Mouse (Mus musculus) forelimb bud, embryonic 11.5 days (tissue): Measurements from ENCODE around the gene Fus.
"Not testable (repeated sequence)": the region's sequence is repeated elsewhere in the genome, so short reads cannot be mapped to it uniquely, and the experiment has no call there.

Experiments
- DNase-seq: peaks from one replicate; pipeline ENCODE4 v3.0.0-alpha.2; 2012; ENCODE audit warnings: low read depth, low spot score

The Fus gene

DNA sequence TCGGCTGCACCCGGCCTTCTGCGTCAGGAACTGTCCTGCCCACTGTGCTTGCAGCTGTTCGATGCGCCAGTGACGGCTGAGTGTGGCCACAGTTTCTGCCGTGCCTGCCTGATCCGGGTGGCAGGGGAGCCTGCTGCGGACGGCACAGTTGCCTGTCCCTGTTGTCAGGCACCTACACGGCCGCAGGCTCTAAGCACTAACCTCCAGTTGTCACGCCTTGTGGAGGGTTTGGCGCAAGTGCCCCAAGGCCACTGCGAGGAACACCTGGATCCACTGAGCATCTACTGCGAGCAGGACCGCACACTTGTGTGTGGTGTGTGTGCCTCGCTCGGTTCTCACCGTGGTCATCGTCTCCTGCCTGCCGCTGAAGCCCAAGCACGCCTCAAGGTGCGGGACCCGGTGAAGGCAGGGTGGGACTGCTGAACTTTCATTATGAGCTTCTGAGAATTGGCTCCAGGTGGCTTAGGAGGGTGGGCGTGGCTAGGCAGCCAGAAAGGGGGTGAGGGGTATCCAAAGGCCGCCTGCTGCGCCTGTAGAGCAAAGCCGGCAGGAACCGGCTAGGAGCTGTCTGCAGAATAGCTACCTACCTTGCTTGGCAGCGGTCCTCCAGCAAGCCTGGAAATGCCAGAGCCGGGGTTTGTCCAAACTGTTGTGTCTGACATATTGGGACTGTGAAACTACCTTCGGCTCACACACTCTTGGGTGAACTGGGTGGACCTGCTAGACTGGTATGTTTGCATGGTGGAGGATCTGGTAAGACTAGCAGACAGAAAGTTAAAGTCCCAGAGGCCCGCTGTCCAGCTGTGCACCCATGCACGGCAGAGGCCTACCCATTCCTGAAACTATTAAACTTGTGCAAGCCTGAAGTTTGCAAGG lies 37.5 kb downstream of the Fus start:
- peak; percentile 59 for DNase-seq

- no peak for DNase-seq
Observed at GRCm38 (mm10) chr7:128006193-128006592, 38.9 kb downstream of the Fus start.

- no peak for DNase-seq
Observed at GRCm38 (mm10) chr7:128009715-128010340, 42.6 kb downstream of the Fus start.

DNA sequence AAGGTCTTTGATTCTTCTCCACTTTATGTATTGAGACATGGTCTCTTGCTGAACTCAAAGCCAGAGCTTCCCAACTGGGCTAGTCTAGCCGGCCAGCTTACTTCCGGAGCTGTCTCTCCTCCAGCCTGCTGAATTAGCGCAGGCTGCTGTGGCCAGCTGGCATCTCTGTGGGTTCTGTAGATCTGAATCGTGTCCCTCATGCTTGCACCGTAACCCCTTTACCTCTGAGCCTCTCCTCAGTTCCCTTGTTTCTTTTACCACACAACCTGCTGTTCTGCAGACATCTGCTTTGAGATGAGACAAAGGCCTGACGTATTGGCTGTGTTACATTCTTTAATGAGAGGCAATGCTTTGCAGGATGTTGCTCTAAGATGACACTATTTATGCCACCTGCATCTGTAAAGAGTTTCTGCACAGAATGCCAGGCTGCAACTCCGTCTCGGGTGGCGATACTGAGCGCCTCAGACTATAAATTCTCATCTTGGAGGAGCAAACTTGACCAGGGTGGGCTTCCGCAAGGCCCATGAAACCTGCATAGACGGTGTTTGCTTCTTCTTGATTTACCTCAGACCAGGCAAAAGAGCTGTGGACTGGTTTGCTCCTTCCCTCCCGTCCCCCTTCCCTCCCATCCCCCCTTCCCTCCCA lies 45.0 kb downstream of the Fus start:
- DNase-seq = no peak

GRCm38 (mm10) chr7:128013116-128013515 lies 45.9 kb downstream of the Fus start:
- no peak for DNase-seq

- not testable (repeated sequence) for DNase-seq
Observed at GRCm38 (mm10) chr7:128016134-128016533, 48.9 kb downstream of the Fus start.

DNA sequence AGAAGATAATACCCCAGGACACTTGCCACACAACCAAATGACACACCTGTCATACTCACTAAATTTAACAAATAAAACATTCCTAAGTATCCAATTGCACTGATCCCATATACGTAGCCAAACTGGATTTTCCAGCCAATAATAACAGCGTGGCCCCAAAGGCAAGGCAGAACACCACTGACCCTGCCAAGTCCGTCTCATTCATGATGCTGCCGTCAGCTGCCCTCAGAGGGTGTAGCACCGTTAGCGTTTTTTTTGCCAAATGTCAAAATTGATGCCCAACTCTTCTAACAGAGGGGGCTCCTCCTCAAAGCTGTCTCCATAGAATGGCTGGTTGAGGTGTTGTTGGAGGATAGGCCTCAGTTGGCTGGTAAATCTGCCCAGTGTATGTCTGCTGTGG lies 49.4 kb downstream of the Fus start:
- DNase-seq = no peak

DNA sequence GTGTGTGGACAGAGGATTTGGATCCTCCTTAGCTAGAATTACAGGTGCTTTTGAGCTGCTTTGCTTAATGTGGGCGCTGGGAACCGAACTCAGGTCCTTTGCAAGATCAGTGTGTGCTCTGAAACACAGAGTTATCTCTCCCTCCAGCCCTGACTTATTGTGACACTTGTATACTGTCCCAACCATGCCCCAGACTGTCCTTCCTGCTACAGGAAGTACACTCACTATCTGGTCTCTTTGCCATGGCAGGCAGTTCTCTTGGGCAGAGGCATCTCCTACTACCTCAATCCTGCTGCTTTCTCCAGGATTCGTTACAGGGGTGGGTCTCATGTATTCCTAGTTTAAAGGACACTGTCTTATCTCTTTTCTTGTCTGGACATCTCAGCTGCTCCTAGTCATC lies 51.0 kb downstream of the Fus start:
- no peak for DNase-seq

DNA sequence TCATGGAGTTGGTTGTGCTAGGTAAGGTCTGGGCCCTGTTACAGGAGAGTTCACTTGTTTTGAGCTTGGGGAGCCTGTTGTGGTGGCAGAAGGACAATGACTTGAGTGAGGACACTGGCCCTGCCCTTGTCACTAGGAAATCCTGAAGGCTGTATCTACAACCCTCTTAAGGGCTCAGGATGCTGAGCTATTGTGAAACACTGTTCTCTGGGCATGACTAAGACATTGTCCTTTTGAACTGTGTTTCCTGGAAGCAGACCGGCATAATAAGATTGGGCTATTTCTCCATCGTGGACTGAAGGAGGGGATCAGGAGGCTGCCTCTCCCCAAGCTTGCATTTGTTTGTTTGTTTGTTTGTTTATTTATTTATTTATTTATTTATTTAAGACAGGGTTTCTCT lies 51.9 kb downstream of the Fus start:
- DNase-seq = no peak

DNA sequence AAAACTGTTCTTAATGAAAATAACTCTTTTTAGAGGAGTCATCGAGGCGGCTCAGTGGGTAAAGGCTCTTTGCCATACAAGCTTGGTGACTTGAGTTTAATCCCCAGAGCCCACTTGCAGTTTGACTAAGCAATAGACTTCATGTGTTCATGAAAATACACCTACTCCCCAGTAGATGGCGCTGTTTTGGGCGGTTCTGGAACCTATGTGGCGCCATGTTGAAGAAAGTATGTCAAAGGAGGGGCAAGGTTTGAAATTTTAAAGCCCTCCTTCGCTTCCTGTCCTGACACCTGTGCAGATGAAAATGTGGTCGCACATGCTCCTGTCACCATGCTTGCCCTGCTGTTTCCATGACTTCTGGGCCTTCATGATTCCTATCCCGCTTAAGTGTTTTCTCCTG lies 55.7 kb downstream of the Fus start:
- DNase-seq = no peak

- no peak for DNase-seq
Observed at GRCm38 (mm10) chr7:128023565-128023964, 56.3 kb downstream of the Fus start.

- DNase-seq = no peak
Observed at GRCm38 (mm10) chr7:128024364-128024763, 57.1 kb downstream of the Fus start.

- DNase-seq = no peak
Observed at GRCm38 (mm10) chr7:128024932-128025331, 57.7 kb downstream of the Fus start.

DNA sequence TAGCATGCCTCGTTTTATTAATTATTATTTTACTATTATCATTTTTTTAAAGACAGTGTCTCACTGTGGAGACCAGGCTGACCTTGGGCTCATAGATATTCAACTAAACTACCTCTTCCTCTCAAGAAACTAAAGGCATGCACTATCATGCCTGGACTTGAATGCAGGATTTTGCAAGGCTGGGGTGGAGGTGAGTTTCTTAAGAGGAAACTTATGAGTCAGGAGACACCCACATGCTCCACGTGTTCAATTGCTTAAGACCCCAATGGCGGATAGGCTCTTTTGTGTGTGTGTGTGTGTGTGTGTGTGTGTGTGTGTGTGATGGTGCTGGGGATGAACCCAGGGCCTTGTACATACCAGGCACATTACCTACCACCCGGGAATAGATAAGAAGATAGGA lies 58.1 kb downstream of the Fus start:
- DNase-seq = no peak

GRCm38 (mm10) chr7:128031403-128031976 lies 64.2 kb downstream of the Fus start:
- DNase-seq = peak; percentile 67

DNA sequence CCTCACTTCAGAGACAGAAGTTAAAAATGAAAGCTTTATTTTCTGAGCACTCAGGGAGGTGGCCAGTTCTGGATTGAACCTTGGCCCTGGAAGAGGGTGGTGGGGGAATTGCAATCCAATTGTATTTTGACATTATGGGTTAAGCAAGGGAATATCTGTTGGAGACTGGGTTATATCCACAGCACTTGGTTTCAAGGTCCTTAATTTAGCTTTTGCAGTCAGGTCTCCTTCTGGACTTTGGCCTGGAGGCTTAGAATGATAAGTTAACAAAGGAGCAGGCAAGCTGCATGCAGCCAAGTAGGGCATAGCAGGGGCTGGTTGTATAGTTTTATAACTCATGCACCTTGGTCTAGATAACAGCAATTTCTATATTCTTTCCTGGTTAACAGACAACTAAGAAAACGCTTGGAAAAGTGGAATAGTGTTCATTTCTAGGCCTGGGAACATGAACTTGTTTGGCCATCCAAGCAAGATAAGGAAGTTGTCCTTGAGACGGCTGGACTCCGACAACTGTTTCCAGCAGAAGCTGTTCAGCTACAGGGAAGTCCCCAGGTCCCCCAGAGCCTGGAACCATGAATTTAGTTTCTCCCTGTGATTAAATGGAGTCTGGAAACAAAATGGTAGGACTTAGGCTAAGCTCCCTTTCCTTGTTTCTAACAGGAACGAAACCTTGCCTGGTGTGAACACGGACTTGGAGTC lies 65.2 kb downstream of the Fus start:
- no peak for DNase-seq

- no peak for DNase-seq
Observed at GRCm38 (mm10) chr7:128032989-128033293, 65.7 kb downstream of the Fus start.

GRCm38 (mm10) chr7:128033616-128034015 lies 66.4 kb downstream of the Fus start:
- no peak for DNase-seq
